ENCODE assay signal across 8 mouse cellular contexts in genomic region chr7:140036281-140037170, GRCm38 (mm10). TPM values are rescaled to one million over a fixed set of nuclear protein-coding genes. Genes with fewer than 3 reads are reported as not detected.
DNase-seq lines count a peak whose midpoint lies in the region; ATAC-seq and TF ChIP-seq lines count a peak whose summit lies in the region.

Gene Zfp511, plus strand, starts transcription at chr7:140036391.
Gene Tubgcp2, minus strand, starts transcription at chr7:140036669.

- in situ Hi-C loops in CH12.LX (cut with MboI; ENCODE audit: low pct_ligation_motif_present, low pct_unique_long_range_greater_than_20kb, low sequenced_read_pairs): no loop called here

- DNase-seq in CH12.LX (ENCODE audit: extremely low read depth): peak; percentile 98
- DNase-seq in c-Kit-positive CD71-positive TER-119-negative erythroid progenitor cells, embryonic 14.5 days (ENCODE audit: low read depth): peak; percentile 84
- peak; percentile 97 for DNase-seq in forebrain, embryonic 11.5 days (ENCODE audit: low spot score)
- peak; percentile 98 to 99 for DNase-seq in kidney, postnatal 36 days
- peak; percentile 95 for DNase-seq in telencephalon, adult 2 months (ENCODE audit: low read depth, low spot score)

- H3K4me1 ChIP-seq in CH12.LX (ENCODE audit: control insufficient read depth in 1 of 2, insufficient read depth in 2 of 2): peaks cover 12 to 31% of the 10 kb centered on the region in 2 experiments
- H3K4me1 ChIP-seq in forebrain, embryonic 11.5 days (replicated peaks; ENCODE audit: control insufficient read depth, insufficient read depth, low read length): no peaks in the 10 kb centered on the region; the same call in 1 of the 2 replicates
- peaks cover 16% of the 10 kb centered on the region for H3K4me1 ChIP-seq in heart, embryonic 16.5 days (ENCODE audit: control insufficient read depth, insufficient read depth, low read length)
- H3K4me1 ChIP-seq in liver, embryonic 15.5 days (replicated peaks): peaks cover 25% of the 10 kb centered on the region
- H3K4me1 ChIP-seq in neural tube, embryonic 12.5 days: peaks cover 22% of the 10 kb centered on the region

- TF ChIP-seq CTCF in CH12.LX (conservative IDR thresholded peaks at IDR 0.05 in 1 of 2, IDR thresholded peaks at IDR 0.05 in 1 of 2; ENCODE audit: low read depth in 2 of 2, low read length in 2 of 2): no peak

- dilution Hi-C loops in CH12.LX (cut with MboI; ENCODE audit: extremely low pct_ligation_motif_present, extremely low pct_unique_long_range_greater_than_20kb, low sequenced_read_pairs): no loop called here

- H3K4me3 ChIP-seq in CH12.LX (replicated peaks in 1 of 3; ENCODE audit: low read depth in 2 of 3, low read length in 2 of 3, poor library complexity in 1 of 3): peak within 1 kb of the TSS; percentile 94 to 96 (median 94)
- H3K4me3 ChIP-seq in forebrain, embryonic 11.5 days (ENCODE audit: low read depth, low read length): peak within 1 kb of the TSS; percentile 87
- H3K4me3 ChIP-seq in heart, embryonic 16.5 days (ENCODE audit: low read length): peak within 1 kb of the TSS; percentile 87
- H3K4me3 ChIP-seq in liver, embryonic 15.5 days (replicated peaks): peak within 1 kb of the TSS; percentile 87
- H3K4me3 ChIP-seq in neural tube, embryonic 12.5 days: peak within 1 kb of the TSS; percentile 81

- peak; percentile 98 for ATAC-seq in forebrain, embryonic 11.5 days (replicated peaks; ENCODE audit: low FRiP score)
- peak; percentile 98 for ATAC-seq in heart, embryonic 16.5 days (replicated peaks; ENCODE audit: extremely low read depth, insufficient read depth, low FRiP score)
- ATAC-seq in liver, embryonic 15.5 days (ENCODE audit: insufficient read depth): peak; percentile 98
- ATAC-seq in neural tube, embryonic 12.5 days (ENCODE audit: low FRiP score, low read depth): peak; percentile 98

- peaks cover 19% of the 10 kb centered on the region for H3K79me2 ChIP-seq in CH12.LX (replicated peaks; ENCODE audit: control insufficient read depth, extremely low read depth, insufficient read depth, poor library complexity, severe bottlenecking)

- no peak for TF ChIP-seq RAD21 in CH12.LX (IDR thresholded peaks at IDR 0.05; ENCODE audit: low read depth, low read length)

- peak within 1 kb of the TSS; percentile 98 for H3K9ac ChIP-seq in CH12.LX (ENCODE audit: insufficient read depth, low read depth)
- peak within 1 kb of the TSS; percentile 88 for H3K9ac ChIP-seq in forebrain, embryonic 11.5 days (ENCODE audit: low read length)
- H3K9ac ChIP-seq in heart, embryonic 16.5 days (ENCODE audit: low read length): peak within 1 kb of the TSS; percentile 93
- H3K9ac ChIP-seq in liver, embryonic 15.5 days: peak within 1 kb of the TSS; percentile 87
- H3K9ac ChIP-seq in neural tube, embryonic 12.5 days: peak within 1 kb of the TSS; percentile 83

- 1% methylated on average over 69 of the region's 69 CpGs for WGBS in forebrain, embryonic 11.5 days
- WGBS in heart, embryonic 16.5 days: 1% methylated on average over 68 of the region's 69 CpGs
- WGBS in liver, embryonic 15.5 days (ENCODE audit: insufficient replicate concordance): 1% methylated on average over 69 of the region's 69 CpGs
- 1% methylated on average over 69 of the region's 69 CpGs for WGBS in neural tube, embryonic 12.5 days

- peak; percentile 80 for TF ChIP-seq POLR2A in CH12.LX (IDR thresholded peaks at IDR 0.05; ENCODE audit: low read depth, low read length)

- peaks cover 32 to 70% of the 10 kb centered on the region in 2 experiments for H3K36me3 ChIP-seq in CH12.LX (replicated peaks in 1 of 2; ENCODE audit: control insufficient read depth in 1 of 2, insufficient read depth in 1 of 2, low read length in 1 of 2)
- H3K36me3 ChIP-seq in forebrain, embryonic 11.5 days (ENCODE audit: control insufficient read depth, insufficient read depth, low read length): no peaks in the 10 kb centered on the region; the same call in 1 of the 2 replicates
- H3K36me3 ChIP-seq in heart, embryonic 16.5 days (ENCODE audit: control insufficient read depth, insufficient read depth): peaks cover 16% of the 10 kb centered on the region
- H3K36me3 ChIP-seq in liver, embryonic 15.5 days (replicated peaks): peaks cover 48% of the 10 kb centered on the region
- peaks cover 36% of the 10 kb centered on the region for H3K36me3 ChIP-seq in neural tube, embryonic 12.5 days

- H3K27me3 ChIP-seq in CH12.LX (replicated peaks): no peaks in the 10 kb centered on the region
- H3K27me3 ChIP-seq in forebrain, embryonic 11.5 days (ENCODE audit: control insufficient read depth, insufficient read depth, low read length): no peaks in the 10 kb centered on the region
- no peaks in the 10 kb centered on the region for H3K27me3 ChIP-seq in heart, embryonic 16.5 days (ENCODE audit: control insufficient read depth, insufficient read depth, low read length)
- no peaks in the 10 kb centered on the region for H3K27me3 ChIP-seq in liver, embryonic 15.5 days
- H3K27me3 ChIP-seq in neural tube, embryonic 12.5 days (replicated peaks): no peaks in the 10 kb centered on the region

- peak within 1 kb of the TSS; percentile 80 for H3K27ac ChIP-seq in CH12.LX (ENCODE audit: insufficient read depth, low read depth)
- peak within 1 kb of the TSS; percentile 74 for H3K27ac ChIP-seq in forebrain, embryonic 11.5 days (ENCODE audit: low read depth, low read length)
- H3K27ac ChIP-seq in heart, embryonic 16.5 days (ENCODE audit: low read length): peak within 1 kb of the TSS; percentile 85
- peak within 1 kb of the TSS; percentile 86 for H3K27ac ChIP-seq in liver, embryonic 15.5 days (replicated peaks)
- peak within 1 kb of the TSS; percentile 66; the same call in 1 of the 2 replicates for H3K27ac ChIP-seq in neural tube, embryonic 12.5 days

- peak within 1 kb of the TSS; percentile 85 for H3K4me2 ChIP-seq in CH12.LX (ENCODE audit: insufficient read depth, low read depth, poor library complexity, severe bottlenecking)
- peak within 1 kb of the TSS; percentile 88 for H3K4me2 ChIP-seq in forebrain, embryonic 11.5 days (ENCODE audit: low read depth, low read length, severe bottlenecking)
- peak within 1 kb of the TSS; percentile 91 for H3K4me2 ChIP-seq in heart, embryonic 16.5 days (ENCODE audit: low read depth, low read length)
- peak within 1 kb of the TSS; percentile 82 for H3K4me2 ChIP-seq in liver, embryonic 15.5 days
- H3K4me2 ChIP-seq in neural tube, embryonic 12.5 days (replicated peaks): peak within 1 kb of the TSS; percentile 70

- TF ChIP-seq EP300 in CH12.LX (IDR thresholded peaks at IDR 0.05; ENCODE audit: low read length): no peak

- no peaks in the 10 kb centered on the region for H3K9me3 ChIP-seq in CH12.LX (replicated peaks; ENCODE audit: low read length)
- H3K9me3 ChIP-seq in forebrain, embryonic 11.5 days (ENCODE audit: control insufficient read depth, low read length): no peaks in the 10 kb centered on the region
- H3K9me3 ChIP-seq in heart, embryonic 16.5 days (replicated peaks; ENCODE audit: control insufficient read depth, low read length): no peaks in the 10 kb centered on the region
- H3K9me3 ChIP-seq in liver, embryonic 15.5 days (replicated peaks): no peaks in the 10 kb centered on the region
- H3K9me3 ChIP-seq in neural tube, embryonic 12.5 days: no peaks in the 10 kb centered on the region

TF ChIP-seq in CH12.LX, 34 proteins besides CTCF, POLR2A, EP300 and RAD21 (continues in another document):
- TF ChIP-seq TBP (conservative IDR thresholded peaks at IDR 0.05; ENCODE audit: low read depth, low read length): no peak
- no peak; the same call in 1 of the 2 replicates for TF ChIP-seq ETS1 (conservative IDR thresholded peaks at IDR 0.05; ENCODE audit: low read depth, low read length)
- TF ChIP-seq NELFE (IDR thresholded peaks at IDR 0.05; ENCODE audit: low read depth, low read length): peak; percentile 75
- peak; percentile 53 for TF ChIP-seq IRF4 (IDR thresholded peaks at IDR 0.05; ENCODE audit: low read depth, low read length)
- TF ChIP-seq SIN3A (IDR thresholded peaks at IDR 0.05; ENCODE audit: low read length): peak; percentile 94
- TF ChIP-seq MAZ (IDR thresholded peaks at IDR 0.05; ENCODE audit: low read depth, low read length): peak; percentile 91; the same call in 1 of the 2 replicates
- TF ChIP-seq MYC (IDR thresholded peaks at IDR 0.05; ENCODE audit: low read depth, low read length): 0 out of 2 replicates have a peak, but pooled peaks have one; percentile 11
- no peak for TF ChIP-seq BHLHE40 (IDR thresholded peaks at IDR 0.05; ENCODE audit: low read depth, low read length)
- peak; percentile 30 for TF ChIP-seq MXI1 (IDR thresholded peaks at IDR 0.05; ENCODE audit: low read depth, low read length)
- peak; percentile 73 for TF ChIP-seq TCF12 (IDR thresholded peaks at IDR 0.05; ENCODE audit: low read depth, low read length)
- TF ChIP-seq MAX (IDR thresholded peaks at IDR 0.05; ENCODE audit: low read length): peak; percentile 35
- peak; percentile 91 for TF ChIP-seq KAT2A (IDR thresholded peaks at IDR 0.05; ENCODE audit: insufficient replicate concordance, low read length)
- TF ChIP-seq RCOR1 (conservative IDR thresholded peaks at IDR 0.05; ENCODE audit: low read depth, low read length): no peak
- TF ChIP-seq NRF1 (IDR thresholded peaks at IDR 0.05; ENCODE audit: low read depth, low read length): peak; percentile 39; the same call in 1 of the 2 replicates
- TF ChIP-seq ZMIZ1 (IDR thresholded peaks at IDR 0.05; ENCODE audit: low read depth, low read length): peak; percentile 54
- no peak for TF ChIP-seq MAFK (IDR thresholded peaks at IDR 0.05; ENCODE audit: insufficient replicate concordance, low read length)
- 0 out of 2 replicates have a peak, but pooled peaks have one; percentile 29 for TF ChIP-seq POLR2AphosphoS2 (IDR thresholded peaks at IDR 0.05; ENCODE audit: low read depth, low read length)

RNA-seq across cellular contexts. Expression of gene Zfp511, which starts in this region (rescaled TPM):
- total RNA-seq in CH12.LX (2012; rRNA removed): 44.4 and 44.6 TPM in 2 replicates
- total RNA-seq in CH12.LX (2014; rRNA removed): 41.4 and 43.8 TPM in 2 replicates
- 50.1 and 52.2 TPM in 2 replicates for polyA plus RNA-seq in CH12.LX (2012; ENCODE audit: insufficient read length, low read depth)
- 42.6 and 48.2 TPM in 2 replicates for polyA plus RNA-seq in forebrain, embryonic 11.5 days (2014; fragmentation: Nextera tagmentation; extraction: Ambion mirVana)
- 32.1 and 36.5 TPM in 2 replicates for polyA plus RNA-seq in heart, embryonic 16.5 days (2015; fragmentation: Nextera tagmentation; extraction: Ambion mirVana)
- polyA plus RNA-seq in liver, embryonic 15.5 days (2015; fragmentation: Nextera tagmentation; extraction: Ambion mirVana): 17.4 and 19.6 TPM in 2 replicates
- polyA plus RNA-seq in neural tube, embryonic 12.5 days (2016; fragmentation: Nextera tagmentation; extraction: Ambion mirVana): 49.2 and 54.8 TPM in 2 replicates

RNA-seq across cellular contexts. Expression of gene Tubgcp2, which starts in this region (rescaled TPM):
- total RNA-seq in CH12.LX (2012; rRNA removed): 40.1 and 42.5 TPM in 2 replicates
- total RNA-seq in CH12.LX (2014; rRNA removed): 50.4 and 50.6 TPM in 2 replicates
- polyA plus RNA-seq in CH12.LX (2012; ENCODE audit: insufficient read length, low read depth): 39.5 and 46.7 TPM in 2 replicates
- 75.6 and 78.0 TPM in 2 replicates for polyA plus RNA-seq in forebrain, embryonic 11.5 days (2014; fragmentation: Nextera tagmentation; extraction: Ambion mirVana)
- polyA plus RNA-seq in heart, embryonic 16.5 days (2015; fragmentation: Nextera tagmentation; extraction: Ambion mirVana): 34.6 and 39.9 TPM in 2 replicates
- polyA plus RNA-seq in liver, embryonic 15.5 days (2015; fragmentation: Nextera tagmentation; extraction: Ambion mirVana): 21.4 and 23.2 TPM in 2 replicates
- polyA plus RNA-seq in neural tube, embryonic 12.5 days (2016; fragmentation: Nextera tagmentation; extraction: Ambion mirVana): 62.5 and 65.1 TPM in 2 replicates

Comparison
In these comparisons a context has a peak if more than half of its experiments do, and no peak if none do; other contexts are left out.
1. Peak in every context shown above with its lines: DNase-seq, ATAC-seq, H3K4me3 ChIP-seq and H3K27ac ChIP-seq.